Mouse (Mus musculus): Measurements from ENCODE around the gene Gm6040.

The Gm6040 gene

GRCm38 (mm10) chr8:20921971-20922370, at the start of gene Gm6040:
Gene Gm6040, minus strand, starts transcription at chr8:20922071.
- DNase-seq (ENCODE audit: low read depth): no peak

- no peak for DNase-seq (ENCODE audit: low read depth)
These were observed 42.7 kb upstream of the Gm6040 start for GRCm38 (mm10) chr8:20964531-20964930.

- DNase-seq (ENCODE audit: low read depth): no peak
These were observed 22.7 kb upstream of the Gm6040 start, which contains the start of gene AY761185 for GRCm38 (mm10) chr8:20944610-20945009. Gene AY761185, minus strand, starts transcription at chr8:20944710.

GRCm38 (mm10) chr8:20912288-20912687, 9.6 kb downstream of the Gm6040 start:
- no peak for DNase-seq (ENCODE audit: low read depth)

GRCm38 (mm10) chr8:20908256-20908655, 13.6 kb downstream of the Gm6040 start:
- no peak for DNase-seq (ENCODE audit: low read depth)

GRCm38 (mm10) chr8:20907119-20907518, 14.8 kb downstream of the Gm6040 start:
- no peak for DNase-seq (ENCODE audit: low read depth)

- DNase-seq (ENCODE audit: low read depth): no peak
These were observed 19.3 kb downstream of the Gm6040 start, which contains the start of gene Gm15056 for GRCm38 (mm10) chr8:20902527-20902926. Gene Gm15056, minus strand, starts transcription at chr8:20902627.

GRCm38 (mm10) chr8:20892369-20892768, 29.5 kb downstream of the Gm6040 start, which contains the start of gene Defb33:
Gene Defb33, plus strand, starts transcription at chr8:20892669.
- DNase-seq (ENCODE audit: low read depth): no peak

GRCm38 (mm10) chr8:20874608-20875007, 47.3 kb downstream of the Gm6040 start:
- DNase-seq (ENCODE audit: low read depth): no peak
